Mouse (Mus musculus): ENCODE results near the gene Polr1c. TPM values are rescaled to one million over a fixed set of nuclear protein-coding genes. Genes with fewer than 3 reads are reported as not detected.

The Polr1c gene
- polyA plus RNA-seq, 1 experiment from 2014 or later = 48.0 TPM

GRCm38 (mm10) chr17:46253452-46254084 is 5.7 kb upstream of the Polr1c start, which contains the start of gene Lrrc73:
Lrrc73 (plus strand) TSS chr17:46253531.
- Histone ChIP-seq H3K27ac (replicated peaks) (no peak within 1 kb of the TSS), H3K9me3 (ENCODE audit: control insufficient read depth, low read length) (no peaks in the 10 kb centered on the region), H3K36me3 (ENCODE audit: control insufficient read depth, insufficient read depth, low read length) (peaks cover 21% of the 10 kb centered on the region), H3K4me3 (ENCODE audit: low read depth, low read length) (peak within 1 kb of the TSS; percentile 58), H3K4me1 (replicated peaks; ENCODE audit: control insufficient read depth, insufficient read depth) (0 out of 2 replicates have a peak, but pooled peaks cover 4% of the 10 kb centered on the region), H3K9ac (ENCODE audit: low read length) (peak within 1 kb of the TSS; percentile 53), H3K27me3 (ENCODE audit: control insufficient read depth, insufficient read depth, low read length) (no peaks in the 10 kb centered on the region), H3K4me2 (replicated peaks; ENCODE audit: low read depth) (peak within 1 kb of the TSS; percentile 98)
- DNase-seq (ENCODE audit: low spot score) (peak; percentile 90), ATAC-seq (ENCODE audit: low FRiP score, low TSS enrichment) (peak; percentile 67)
- WGBS = 2% methylated on average over 44 of the region's 48 CpGs
- TF ChIP-seq EP300 (optimal IDR thresholded peaks at IDR 0.05) = no peak
- TF ChIP-seq CTCF (IDR thresholded peaks at IDR 0.05; ENCODE audit: low read depth) = no peak

DNA sequence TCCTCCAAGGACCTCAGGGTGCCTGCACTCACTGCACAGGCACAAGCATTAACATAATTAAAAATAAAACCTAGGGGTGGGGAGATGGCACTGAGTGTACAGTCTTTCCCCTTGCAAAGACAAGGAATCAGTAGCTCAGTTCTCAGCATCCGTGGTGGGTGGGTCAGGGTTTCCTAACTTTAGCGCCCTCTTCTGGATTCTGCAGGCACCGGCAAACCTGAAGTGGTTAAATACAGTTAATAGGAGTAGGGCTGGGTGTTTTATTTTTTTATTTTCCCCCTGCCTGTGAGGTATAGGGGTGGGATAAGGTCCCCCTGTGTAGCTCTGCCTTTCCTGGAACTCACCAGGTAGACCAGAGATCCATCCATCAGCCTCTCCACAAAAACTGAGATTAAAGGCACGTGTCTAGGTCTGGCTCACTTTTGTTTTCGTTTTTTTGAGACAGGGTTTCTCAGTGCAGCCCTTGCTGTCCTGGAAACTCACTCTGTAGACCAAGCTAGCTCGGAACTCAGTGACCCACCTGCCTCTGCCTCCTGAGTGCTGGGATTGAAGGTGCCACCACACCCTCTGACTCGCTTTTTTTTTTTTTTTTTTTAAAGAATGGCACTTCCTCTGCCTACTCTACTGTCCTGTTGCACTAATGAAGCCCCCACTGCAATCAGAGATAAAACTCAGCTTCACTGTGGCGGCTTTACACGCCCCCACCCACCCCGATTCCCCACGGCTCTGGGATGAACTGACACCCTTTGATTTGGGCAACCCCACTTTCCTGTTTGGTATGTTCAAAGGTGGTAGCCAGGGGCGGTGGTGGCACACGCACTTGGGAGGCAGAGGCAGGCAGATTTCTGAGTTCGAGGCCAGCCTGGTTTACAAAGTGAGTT is 5.0 kb upstream of the Polr1c start:
- H3K36me3 ChIP-seq (ENCODE audit: control insufficient read depth, insufficient read depth, low read length) = peaks cover 16% of the 10 kb centered on the region
- 0 out of 2 replicates have a peak, but pooled peaks cover 4% of the 10 kb centered on the region for H3K4me1 ChIP-seq (replicated peaks; ENCODE audit: control insufficient read depth, insufficient read depth)
- H3K9ac ChIP-seq (ENCODE audit: low read length) = no peak overlapping the region
- H3K27me3 ChIP-seq (ENCODE audit: control insufficient read depth, insufficient read depth, low read length) = no peaks in the 10 kb centered on the region
- peak overlapping the region; percentile 98 for H3K4me2 ChIP-seq (replicated peaks; ENCODE audit: low read depth)
- DNase-seq (ENCODE audit: low spot score) (peak; percentile 54), ATAC-seq (ENCODE audit: low FRiP score, low TSS enrichment) (no peak)
- TF ChIP-seq EP300 (optimal IDR thresholded peaks at IDR 0.05) (no peak), CTCF (IDR thresholded peaks at IDR 0.05; ENCODE audit: low read depth) (peak; percentile 71)
- no peaks in the 10 kb centered on the region for H3K9me3 ChIP-seq (ENCODE audit: control insufficient read depth, low read length)
- no peak overlapping the region for H3K27ac ChIP-seq (replicated peaks)
- 56% methylated on average over 14 of the region's 14 CpGs for WGBS
- no peak overlapping the region for H3K4me3 ChIP-seq (ENCODE audit: low read depth, low read length)

DNA sequence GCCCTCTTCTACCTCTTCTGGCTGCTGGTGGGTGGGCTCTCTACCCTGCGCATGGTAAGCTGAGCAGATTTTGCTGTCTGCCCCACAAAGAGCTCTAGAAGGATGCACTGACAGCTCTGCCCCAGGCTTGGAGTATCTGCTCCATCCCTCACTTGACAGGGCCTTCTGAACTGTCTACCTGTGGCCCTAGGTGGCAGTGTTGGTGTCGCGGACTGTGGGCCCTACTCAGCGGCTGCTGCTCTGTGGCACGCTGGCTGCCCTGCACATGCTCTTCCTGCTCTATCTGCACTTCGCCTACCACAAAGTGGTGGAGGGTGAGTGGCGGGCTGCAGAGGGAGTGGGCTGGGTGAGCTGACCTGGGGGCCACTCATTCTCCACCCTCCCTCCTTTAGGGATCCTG is 3.3 kb upstream of the Polr1c start:
- Histone ChIP-seq H3K27ac (replicated peaks) (no peak overlapping the region), H3K36me3 (ENCODE audit: control insufficient read depth, insufficient read depth, low read length) (peaks cover 16% of the 10 kb centered on the region), H3K27me3 (ENCODE audit: control insufficient read depth, insufficient read depth, low read length) (no peaks in the 10 kb centered on the region), H3K4me2 (replicated peaks; ENCODE audit: low read depth) (no peak overlapping the region), H3K4me3 (ENCODE audit: low read depth, low read length) (no peak overlapping the region), H3K4me1 (replicated peaks; ENCODE audit: control insufficient read depth, insufficient read depth) (peaks cover 9% of the 10 kb centered on the region; the same call in 1 of the 2 replicates), H3K9me3 (ENCODE audit: control insufficient read depth, low read length) (no peaks in the 10 kb centered on the region), H3K9ac (ENCODE audit: low read length) (no peak overlapping the region)
- 67% methylated on average over 7 of the region's 7 CpGs for WGBS
- DNase-seq (ENCODE audit: low spot score) = peak; percentile 40
- peak; percentile 46; the same call in 1 of the 2 replicates for TF ChIP-seq CTCF (IDR thresholded peaks at IDR 0.05; ENCODE audit: low read depth)
- no peak for TF ChIP-seq EP300 (optimal IDR thresholded peaks at IDR 0.05)
- no peak for ATAC-seq (ENCODE audit: low FRiP score, low TSS enrichment)

- ATAC-seq (ENCODE audit: low FRiP score, low TSS enrichment) = no peak
- no peak for TF ChIP-seq CTCF (IDR thresholded peaks at IDR 0.05; ENCODE audit: low read depth)
- peak; percentile 72 for TF ChIP-seq EP300 (optimal IDR thresholded peaks at IDR 0.05)
- Histone ChIP-seq H3K27ac (replicated peaks) (peak overlapping the region; percentile 93), H3K4me3 (ENCODE audit: low read depth, low read length) (peak overlapping the region; percentile 92), H3K9ac (ENCODE audit: low read length) (peak overlapping the region; percentile 97), H3K36me3 (ENCODE audit: control insufficient read depth, insufficient read depth, low read length) (peaks cover 33% of the 10 kb centered on the region), H3K27me3 (ENCODE audit: control insufficient read depth, insufficient read depth, low read length) (no peaks in the 10 kb centered on the region), H3K9me3 (ENCODE audit: control insufficient read depth, low read length) (no peaks in the 10 kb centered on the region), H3K4me1 (replicated peaks; ENCODE audit: control insufficient read depth, insufficient read depth) (peaks cover 9% of the 10 kb centered on the region; the same call in 1 of the 2 replicates), H3K4me2 (replicated peaks; ENCODE audit: low read depth) (peak overlapping the region; percentile 83)
- WGBS = under 1% methylated on average over 37 of the region's 37 CpGs
- DNase-seq (ENCODE audit: low spot score) = no peak
Measured at GRCm38 (mm10) chr17:46248189-46248522, 302 bp upstream of the Polr1c start.

DNA sequence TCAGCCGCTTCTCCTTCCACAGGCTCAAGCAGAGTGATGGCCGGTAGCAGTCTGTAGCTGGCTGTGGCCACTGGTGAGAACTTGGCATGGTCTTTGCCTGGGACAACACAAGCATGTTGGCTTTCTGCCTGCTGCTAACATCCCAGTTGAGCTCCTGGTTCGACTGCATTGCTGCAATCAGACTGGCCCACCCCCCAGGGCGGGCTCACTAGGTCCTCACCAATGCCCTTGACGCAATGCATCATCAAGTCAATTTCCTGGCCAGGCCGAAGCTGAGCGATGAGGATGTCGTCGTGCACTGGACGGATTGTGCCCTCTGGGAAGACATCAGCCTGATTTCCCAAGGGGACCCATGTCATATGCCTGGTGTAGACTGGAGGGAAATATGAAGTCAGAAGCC is 3.3 kb downstream of the Polr1c start:
- TF ChIP-seq EP300 (optimal IDR thresholded peaks at IDR 0.05) (no peak), CTCF (IDR thresholded peaks at IDR 0.05; ENCODE audit: low read depth) (no peak)
- DNase-seq (ENCODE audit: low spot score) = no peak
- H3K4me3 ChIP-seq (ENCODE audit: low read depth, low read length) = no peak overlapping the region
- H3K4me2 ChIP-seq (replicated peaks; ENCODE audit: low read depth) = no peak overlapping the region
- peaks cover 9% of the 10 kb centered on the region; the same call in 1 of the 2 replicates for H3K4me1 ChIP-seq (replicated peaks; ENCODE audit: control insufficient read depth, insufficient read depth)
- no peak overlapping the region for H3K9ac ChIP-seq (ENCODE audit: low read length)
- no peaks in the 10 kb centered on the region for H3K27me3 ChIP-seq (ENCODE audit: control insufficient read depth, insufficient read depth, low read length)
- no peak for ATAC-seq (ENCODE audit: low FRiP score, low TSS enrichment)
- H3K9me3 ChIP-seq (ENCODE audit: control insufficient read depth, low read length) = no peaks in the 10 kb centered on the region
- 59% methylated on average over 10 of the region's 10 CpGs for WGBS
- H3K36me3 ChIP-seq (ENCODE audit: control insufficient read depth, insufficient read depth, low read length) = peaks cover 35% of the 10 kb centered on the region; the same call in 1 of the 2 replicates
- H3K27ac ChIP-seq (replicated peaks) = 0 out of 2 replicates have a peak overlapping the region, but pooled peaks have one; percentile 83

Measured in stomach, postnatal 0 days (tissue).